Mouse (Mus musculus): ENCODE measurements around the gene Acox3. TPM values are rescaled to one million over a fixed set of nuclear protein-coding genes. Genes with fewer than 3 reads are reported as not detected.

Gene Acox3
- polyA plus RNA-seq, 1 experiment from 2014 or later: 11.4 TPM

DNA sequence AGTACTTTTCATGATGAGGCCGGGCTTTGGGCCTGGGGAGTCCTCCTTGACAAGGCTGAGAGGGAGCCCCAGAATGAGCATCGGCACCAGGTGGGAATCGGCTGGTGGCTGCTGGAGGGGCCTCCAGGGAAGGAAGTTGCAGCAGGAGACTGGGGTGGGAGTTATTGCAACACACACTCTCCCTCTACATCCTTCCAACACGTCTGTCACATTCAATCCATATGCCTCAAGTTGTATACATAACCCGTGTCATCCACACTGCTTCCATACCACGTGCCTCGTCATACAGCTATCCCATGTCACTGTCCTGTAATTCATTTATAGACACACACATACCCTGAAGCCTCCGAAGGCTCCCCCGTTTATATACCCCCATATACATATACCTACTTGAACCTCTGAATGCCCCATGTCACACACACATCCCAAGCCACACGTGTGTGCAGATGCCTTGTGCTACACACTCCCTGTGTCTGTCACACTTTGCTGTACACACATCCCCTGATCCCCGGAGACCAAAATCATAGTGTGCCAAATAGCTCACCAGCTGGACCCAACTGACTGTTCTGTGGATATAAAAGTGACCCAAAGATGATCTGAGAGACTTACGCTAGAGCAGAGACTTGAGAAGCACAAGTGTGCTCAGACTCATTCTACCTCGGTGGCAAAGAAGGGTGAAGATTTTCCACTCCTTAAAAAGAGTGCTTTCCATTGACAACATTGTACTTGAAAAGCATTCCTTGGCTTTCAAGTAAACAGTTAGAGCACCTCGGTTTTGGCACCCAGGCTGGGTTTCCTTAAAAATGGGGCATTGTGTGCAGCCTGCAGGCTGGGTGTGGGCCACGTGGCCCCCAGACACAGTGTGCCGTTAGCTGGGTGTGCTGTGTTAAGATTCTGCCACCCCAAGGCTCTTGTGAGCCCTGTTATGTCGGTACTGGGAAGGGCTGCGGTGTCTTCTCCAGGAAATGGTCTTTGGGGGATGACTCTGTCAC, 13.6 kb downstream of the Acox3 start:
- H3K4me3 ChIP-seq (replicated peaks): no peak overlapping the region
- peaks cover 77% of the 10 kb centered on the region for H3K36me3 ChIP-seq
- H3K4me2 ChIP-seq: no peak overlapping the region
- H3K9me3 ChIP-seq: peaks cover 6% of the 10 kb centered on the region; the same call in 1 of the 2 replicates
- 86% methylated on average over 18 of the region's 18 CpGs for WGBS
- H3K27me3 ChIP-seq: no peaks in the 10 kb centered on the region
- ATAC-seq (ENCODE audit: insufficient number of reproducible peaks, insufficient read depth, low FRiP score, low TSS enrichment, low read depth): no peak
- H3K4me1 ChIP-seq (replicated peaks): no peaks in the 10 kb centered on the region
- no peak overlapping the region for H3K9ac ChIP-seq (replicated peaks)
- H3K27ac ChIP-seq: no peak overlapping the region

DNA sequence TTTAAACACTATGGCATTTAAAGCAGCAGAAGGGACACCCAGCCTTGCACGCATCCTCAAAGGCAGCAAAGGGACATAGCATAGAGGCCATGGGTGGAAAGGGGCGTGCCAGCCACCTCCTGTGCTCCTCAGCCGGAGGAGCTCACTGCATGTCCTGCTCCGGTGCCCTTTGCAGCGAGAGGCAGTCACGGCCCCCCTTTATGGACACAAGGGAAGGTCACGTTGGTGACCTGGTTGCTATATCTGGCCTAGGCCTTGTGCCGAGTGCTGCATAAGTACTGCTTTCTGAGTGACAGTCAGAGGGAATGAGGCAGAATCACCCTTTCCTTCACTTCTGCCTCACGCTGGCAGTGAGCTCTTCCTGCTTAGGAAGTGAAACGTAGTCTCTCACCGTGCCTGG, 17.4 kb downstream of the Acox3 start:
- Histone ChIP-seq H3K9me3 (peaks cover 6% of the 10 kb centered on the region; the same call in 1 of the 2 replicates), H3K27me3 (no peaks in the 10 kb centered on the region), H3K4me3 (replicated peaks) (no peak overlapping the region), H3K4me2 (no peak overlapping the region), H3K36me3 (peaks cover 72% of the 10 kb centered on the region), H3K4me1 (replicated peaks) (no peaks in the 10 kb centered on the region), H3K27ac (no peak overlapping the region), H3K9ac (replicated peaks) (no peak overlapping the region)
- 83% methylated on average over 11 of the region's 11 CpGs for WGBS
- ATAC-seq (ENCODE audit: insufficient number of reproducible peaks, insufficient read depth, low FRiP score, low TSS enrichment, low read depth): no peak

DNA sequence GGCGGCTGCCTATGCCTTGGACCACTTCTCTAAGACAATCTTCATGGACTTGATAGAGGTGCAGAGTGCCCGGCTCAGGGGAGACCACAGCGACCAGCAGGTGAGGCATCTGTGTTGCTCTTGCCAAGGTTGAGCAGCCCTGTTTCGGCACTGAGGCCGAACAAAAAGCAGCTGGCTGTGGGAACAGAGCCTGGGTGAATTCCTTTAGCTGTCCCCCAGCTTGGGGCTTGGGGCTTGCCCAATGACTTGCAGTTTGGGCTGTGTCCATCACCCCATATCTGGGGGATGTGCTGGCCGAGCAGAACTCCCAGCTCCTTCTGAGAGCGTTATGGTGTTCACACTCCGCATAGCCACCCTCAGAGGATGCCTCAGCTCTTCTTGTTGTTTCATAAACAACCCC, 18.7 kb downstream of the Acox3 start:
- no peak overlapping the region for H3K4me2 ChIP-seq
- WGBS: 90% methylated on average over 8 of the region's 8 CpGs
- H3K36me3 ChIP-seq: peaks cover 74% of the 10 kb centered on the region
- no peak overlapping the region for H3K9ac ChIP-seq (replicated peaks)
- no peak overlapping the region for H3K27ac ChIP-seq
- no peak overlapping the region for H3K4me3 ChIP-seq (replicated peaks)
- no peak for ATAC-seq (ENCODE audit: insufficient number of reproducible peaks, insufficient read depth, low FRiP score, low TSS enrichment, low read depth)
- H3K4me1 ChIP-seq (replicated peaks): no peaks in the 10 kb centered on the region
- H3K27me3 ChIP-seq: no peaks in the 10 kb centered on the region
- peaks cover 6% of the 10 kb centered on the region; the same call in 1 of the 2 replicates for H3K9me3 ChIP-seq

DNA sequence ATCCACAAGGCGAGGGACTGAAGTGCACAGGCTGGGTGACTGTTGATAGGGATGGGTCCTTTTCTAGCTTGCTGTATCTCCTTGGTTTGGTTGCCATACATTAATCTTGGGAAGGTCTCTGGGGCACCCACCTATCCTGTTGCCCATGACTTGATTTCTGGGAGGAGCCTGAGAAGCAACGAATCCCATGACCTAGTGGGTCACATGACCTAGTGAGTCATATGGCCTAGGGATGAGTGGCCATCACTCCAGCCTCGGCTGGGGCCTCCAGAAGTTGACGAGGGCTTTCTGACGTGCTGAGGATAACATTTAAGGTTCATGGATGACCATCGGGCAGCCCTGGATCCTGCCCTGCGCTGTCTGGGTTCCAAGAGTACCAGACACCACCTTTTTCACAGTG, 22.5 kb downstream of the Acox3 start:
- Histone ChIP-seq H3K27ac (no peak overlapping the region), H3K9me3 (no peaks in the 10 kb centered on the region), H3K4me3 (replicated peaks) (no peak overlapping the region), H3K4me1 (replicated peaks) (peaks cover 29% of the 10 kb centered on the region), H3K27me3 (no peaks in the 10 kb centered on the region), H3K36me3 (peaks cover 52% of the 10 kb centered on the region), H3K4me2 (no peak overlapping the region), H3K9ac (replicated peaks) (no peak overlapping the region)
- 75% methylated on average over 7 of the region's 7 CpGs for whole genome bisulfite sequencing
- no peak for ATAC-seq (ENCODE audit: insufficient number of reproducible peaks, insufficient read depth, low FRiP score, low TSS enrichment, low read depth)

DNA sequence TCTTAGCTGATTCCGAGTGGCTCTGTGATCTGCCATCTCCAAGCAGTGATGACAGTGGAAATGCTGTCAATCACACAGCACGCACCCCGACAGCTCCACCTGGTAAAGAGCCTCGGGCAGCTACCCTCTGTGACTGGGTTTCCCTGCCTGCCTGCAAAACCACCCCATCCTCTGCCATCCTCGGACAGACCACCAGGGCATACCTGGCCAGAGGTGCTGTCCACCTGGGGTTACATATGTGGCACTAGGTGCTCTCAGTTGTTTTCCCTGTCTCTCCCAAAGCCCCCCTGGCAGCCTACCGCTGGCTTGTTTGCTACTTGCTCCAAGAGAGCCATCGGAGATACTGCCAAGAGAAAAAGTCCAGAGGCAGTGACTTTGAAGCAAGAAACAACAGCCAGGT, 24.0 kb downstream of the Acox3 start:
- ATAC-seq (ENCODE audit: insufficient number of reproducible peaks, insufficient read depth, low FRiP score, low TSS enrichment, low read depth): no peak
- 0 out of 2 replicates have a peak overlapping the region, but pooled peaks have one; percentile 0 for H3K9ac ChIP-seq (replicated peaks)
- 89% methylated on average over 7 of the region's 7 CpGs for WGBS
- H3K36me3 ChIP-seq: peaks cover 38% of the 10 kb centered on the region; the same call in 1 of the 2 replicates
- peaks cover 39% of the 10 kb centered on the region for H3K4me1 ChIP-seq (replicated peaks)
- H3K9me3 ChIP-seq: no peaks in the 10 kb centered on the region
- H3K27ac ChIP-seq: no peak overlapping the region
- H3K4me3 ChIP-seq (replicated peaks): no peak overlapping the region
- H3K27me3 ChIP-seq: no peaks in the 10 kb centered on the region
- no peak overlapping the region for H3K4me2 ChIP-seq

DNA sequence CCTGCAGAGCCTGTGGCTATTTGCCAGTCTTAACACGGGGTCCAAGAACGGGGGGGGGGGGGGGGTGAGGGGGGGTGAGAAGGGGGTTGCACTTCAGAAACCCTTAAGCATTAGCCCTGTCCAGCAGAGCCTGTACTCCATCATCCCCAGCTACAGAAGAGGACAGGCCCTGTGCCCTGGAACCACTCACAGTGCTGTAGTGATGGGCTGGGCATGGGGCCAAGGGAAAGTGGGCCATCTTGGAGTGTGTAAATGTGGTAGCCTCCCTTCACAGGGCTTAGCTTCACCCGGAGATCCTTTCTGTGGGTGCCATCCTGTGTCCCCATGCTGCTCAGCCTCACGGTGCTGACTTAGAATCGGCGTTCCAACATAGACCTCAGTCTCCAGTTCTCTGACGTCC, 24.9 kb downstream of the Acox3 start:
- H3K9me3 ChIP-seq: no peaks in the 10 kb centered on the region
- no peak overlapping the region for H3K9ac ChIP-seq (replicated peaks)
- H3K27me3 ChIP-seq: no peaks in the 10 kb centered on the region
- peak overlapping the region; percentile 85 for H3K27ac ChIP-seq
- 88% methylated on average over 5 of the region's 7 CpGs for WGBS
- no peak for ATAC-seq (ENCODE audit: insufficient number of reproducible peaks, insufficient read depth, low FRiP score, low TSS enrichment, low read depth)
- no peak overlapping the region for H3K4me2 ChIP-seq
- no peak overlapping the region for H3K4me3 ChIP-seq (replicated peaks)
- peaks cover 39% of the 10 kb centered on the region for H3K4me1 ChIP-seq (replicated peaks)
- peaks cover 29% of the 10 kb centered on the region; the same call in 1 of the 2 replicates for H3K36me3 ChIP-seq

DNA sequence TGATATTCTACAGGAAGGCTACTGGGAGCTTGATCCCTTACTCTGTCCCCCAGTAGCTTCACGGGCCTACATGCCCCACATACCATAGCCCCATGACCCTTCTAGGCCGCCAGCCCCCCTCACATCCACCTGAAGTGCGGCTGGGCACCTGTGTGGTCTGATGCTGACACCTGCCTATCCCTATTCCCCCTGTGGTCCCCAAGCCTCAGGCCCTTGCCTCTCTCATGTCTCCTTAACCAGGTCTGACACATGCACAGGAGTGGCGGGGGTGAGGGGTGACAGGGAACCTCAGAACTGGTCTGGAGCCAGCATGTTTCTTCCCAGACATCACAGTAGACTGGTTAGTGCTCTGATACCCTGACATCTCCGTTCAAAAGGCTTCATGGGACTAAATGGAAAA, 25.7 kb downstream of the Acox3 start:
- Histone ChIP-seq H3K9ac (replicated peaks) (no peak overlapping the region), H3K27me3 (no peaks in the 10 kb centered on the region), H3K4me2 (0 out of 2 replicates have a peak overlapping the region, but pooled peaks have one; percentile 4), H3K9me3 (no peaks in the 10 kb centered on the region), H3K4me3 (replicated peaks) (no peak overlapping the region), H3K4me1 (replicated peaks) (peaks cover 39% of the 10 kb centered on the region), H3K36me3 (peaks cover 24% of the 10 kb centered on the region; the same call in 1 of the 2 replicates), H3K27ac (peak overlapping the region; percentile 85)
- 84% methylated on average over 5 of the region's 5 CpGs for WGBS
- ATAC-seq (ENCODE audit: insufficient number of reproducible peaks, insufficient read depth, low FRiP score, low TSS enrichment, low read depth): no peak

DNA sequence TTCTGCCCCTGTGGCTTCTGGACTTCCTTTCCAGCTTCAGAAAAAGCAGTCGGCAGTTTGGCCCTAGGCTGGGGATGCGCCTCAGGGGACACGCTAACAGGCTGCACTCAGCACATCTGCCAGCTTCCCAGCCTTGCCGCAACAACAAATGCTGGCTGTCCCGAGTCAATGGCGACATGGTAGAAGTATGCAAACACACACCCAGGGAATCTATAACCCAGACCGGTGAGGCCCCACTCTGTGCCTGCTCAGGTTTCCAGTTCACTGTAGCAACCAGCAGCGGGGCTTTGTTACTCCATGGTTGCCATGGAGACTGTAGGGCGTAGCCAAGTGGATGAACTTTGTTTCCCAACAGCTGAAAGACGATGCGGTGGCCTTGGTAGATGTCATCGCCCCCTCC, 26.5 kb downstream of the Acox3 start:
- no peaks in the 10 kb centered on the region for H3K9me3 ChIP-seq
- peaks cover 39% of the 10 kb centered on the region for H3K4me1 ChIP-seq (replicated peaks)
- 0 out of 2 replicates have a peak overlapping the region, but pooled peaks have one; percentile 4 for H3K4me2 ChIP-seq
- no peaks in the 10 kb centered on the region for H3K27me3 ChIP-seq
- 35% methylated on average over 12 of the region's 12 CpGs for WGBS
- H3K9ac ChIP-seq (replicated peaks): no peak overlapping the region
- H3K36me3 ChIP-seq: peaks cover 20% of the 10 kb centered on the region; the same call in 1 of the 2 replicates
- no peak overlapping the region for H3K4me3 ChIP-seq (replicated peaks)
- peak; percentile 86 for ATAC-seq (ENCODE audit: insufficient number of reproducible peaks, insufficient read depth, low FRiP score, low TSS enrichment, low read depth)
- H3K27ac ChIP-seq: peak overlapping the region; percentile 85

DNA sequence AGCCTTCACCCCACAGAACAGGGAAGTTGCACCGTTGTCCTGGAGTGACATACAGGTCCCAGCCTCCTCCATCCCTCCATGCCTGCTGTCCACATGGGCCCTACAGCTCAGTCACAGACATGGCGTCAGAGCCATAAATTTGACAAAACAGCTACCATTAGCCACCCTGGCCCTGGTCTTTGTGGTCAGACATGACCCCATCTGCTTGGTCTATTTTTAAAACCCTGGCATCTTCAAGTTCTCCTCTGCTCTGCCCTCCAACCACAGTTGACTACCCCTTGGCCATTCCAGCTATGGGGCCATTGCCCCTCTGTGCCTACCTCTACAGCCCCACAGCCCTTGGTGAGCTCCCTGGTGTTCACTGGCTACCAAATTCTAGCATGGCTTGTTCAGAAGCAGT, 27.1 kb downstream of the Acox3 start:
- Histone ChIP-seq H3K4me3 (replicated peaks) (no peak overlapping the region), H3K9me3 (no peaks in the 10 kb centered on the region), H3K4me1 (replicated peaks) (peaks cover 39% of the 10 kb centered on the region), H3K27ac (peak overlapping the region; percentile 85), H3K36me3 (peaks cover 16% of the 10 kb centered on the region; the same call in 1 of the 2 replicates), H3K9ac (replicated peaks) (no peak overlapping the region), H3K27me3 (no peaks in the 10 kb centered on the region), H3K4me2 (no peak overlapping the region)
- 76% methylated on average over 2 of the region's 2 CpGs for WGBS
- no peak for ATAC-seq (ENCODE audit: insufficient number of reproducible peaks, insufficient read depth, low FRiP score, low TSS enrichment, low read depth)

DNA sequence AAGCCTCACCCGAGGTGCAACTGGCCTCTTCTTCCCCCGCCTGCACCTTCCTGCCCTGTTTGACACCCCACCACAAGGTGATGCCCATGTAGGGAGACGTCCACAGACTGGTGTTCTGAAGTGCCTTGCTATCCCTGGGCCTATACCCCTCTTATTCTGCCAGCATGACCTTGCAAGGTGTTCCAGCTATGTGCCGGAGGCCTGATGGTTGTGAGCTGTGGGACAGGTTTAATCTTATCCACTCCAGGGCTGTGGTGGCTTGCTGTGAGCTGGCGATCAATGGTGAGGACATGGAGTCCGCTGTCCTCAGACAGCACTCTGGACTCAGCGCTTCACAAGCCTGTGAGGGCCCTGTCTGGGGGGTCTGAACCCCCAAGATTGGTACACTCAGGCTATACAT, 27.5 kb downstream of the Acox3 start:
- H3K36me3 ChIP-seq: peaks cover 12% of the 10 kb centered on the region; the same call in 1 of the 2 replicates
- peaks cover 39% of the 10 kb centered on the region for H3K4me1 ChIP-seq (replicated peaks)
- 87% methylated on average over 7 of the region's 7 CpGs for WGBS
- no peak overlapping the region for H3K9ac ChIP-seq (replicated peaks)
- H3K4me3 ChIP-seq (replicated peaks): no peak overlapping the region
- ATAC-seq (ENCODE audit: insufficient number of reproducible peaks, insufficient read depth, low FRiP score, low TSS enrichment, low read depth): no peak
- no peaks in the 10 kb centered on the region for H3K9me3 ChIP-seq
- H3K27me3 ChIP-seq: no peaks in the 10 kb centered on the region
- H3K27ac ChIP-seq: peak overlapping the region; percentile 85
- no peak overlapping the region for H3K4me2 ChIP-seq

DNA sequence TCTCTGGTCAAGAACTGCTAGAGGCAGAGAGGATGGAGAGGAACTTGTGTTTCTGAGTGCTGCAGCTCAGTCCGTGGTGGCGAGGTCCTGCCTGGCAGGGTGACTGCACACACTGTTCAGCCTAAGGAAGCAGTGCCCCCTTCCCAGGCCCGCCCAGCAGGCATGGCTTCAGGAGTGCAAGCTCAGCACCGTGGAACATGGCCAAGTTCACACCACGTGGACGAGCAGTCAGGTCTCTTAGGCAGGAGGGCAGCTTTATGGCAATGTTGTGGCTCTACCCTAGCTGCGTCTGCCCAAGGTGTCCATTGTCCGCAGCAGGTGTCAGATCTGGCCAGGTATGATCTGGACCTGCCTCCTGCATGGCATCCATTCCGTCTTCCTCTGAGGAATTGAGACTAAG, 28.3 kb downstream of the Acox3 start:
- Histone ChIP-seq H3K4me1 (replicated peaks) (peaks cover 39% of the 10 kb centered on the region), H3K27ac (no peak overlapping the region; the same call in 1 of the 2 replicates), H3K36me3 (0 out of 2 replicates have a peak, but pooled peaks cover 7% of the 10 kb centered on the region), H3K27me3 (no peaks in the 10 kb centered on the region), H3K4me3 (replicated peaks) (no peak overlapping the region), H3K9ac (replicated peaks) (no peak overlapping the region), H3K9me3 (no peaks in the 10 kb centered on the region), H3K4me2 (no peak overlapping the region)
- ATAC-seq (ENCODE audit: insufficient number of reproducible peaks, insufficient read depth, low FRiP score, low TSS enrichment, low read depth): no peak
- WGBS: 88% methylated on average over 9 of the region's 9 CpGs

Data from limb, embryonic 12.5 days (tissue).